Comparison of ENCODE assay signal across 8 mouse cellular contexts in genomic region chr14:105589751-105590150, GRCm38 (mm10).
A peak's percentile ranks its signal among the peaks of the same experiment; 100 is the strongest.
DNase-seq lines count a peak whose midpoint lies in the region; ATAC-seq lines count a peak whose summit lies in the region.
"Had no signal": no experiment of that assay in that cellular context is flagged by ENCODE, and none has a peak within 500 bp of the region (broad histone marks: within the 10 kb centered on the region; RNA-seq: fewer than 3 reads in every experiment).

No protein-coding gene starts in this region.

- DNase-seq in kidney, postnatal 10 days, result no peak
- DNase-seq in Muller cell, postnatal 12 days (ENCODE audit: inconsistent ontology term), result peak; percentile 83
- peak; percentile 9 to 21 for DNase-seq in layer of hippocampus, postnatal 36 days
- DNase-seq: kidney, postnatal 25 days had no signal

- H3K9me3 ChIP-seq in kidney, embryonic 15.5 days (replicated peaks), result no peaks in the 10 kb centered on the region
- H3K9me3 ChIP-seq in kidney, embryonic 14.5 days (ENCODE audit: control insufficient read depth, low read length), result no peaks in the 10 kb centered on the region

- H3K27ac ChIP-seq in kidney, embryonic 15.5 days, result no peak overlapping the region
- H3K27ac ChIP-seq in brown adipose tissue, adult 24 weeks (replicated peaks; ENCODE audit: low read depth, low read length), result peak overlapping the region; percentile 40
- no peak overlapping the region for H3K27ac ChIP-seq in kidney, embryonic 14.5 days (ENCODE audit: low read depth, low read length)

- no peak overlapping the region for H3K4me3 ChIP-seq in kidney, embryonic 15.5 days (replicated peaks)
- peak overlapping the region; percentile 26 for H3K4me3 ChIP-seq in brown adipose tissue, adult 24 weeks (ENCODE audit: insufficient read depth, low read depth, low read length)
- no peak overlapping the region for H3K4me3 ChIP-seq in kidney, embryonic 14.5 days (ENCODE audit: low read length)

- H3K27me3 ChIP-seq in kidney, embryonic 15.5 days, result no peaks in the 10 kb centered on the region
- H3K27me3 ChIP-seq in kidney, embryonic 14.5 days (ENCODE audit: control insufficient read depth, insufficient read depth, low read length), result no peaks in the 10 kb centered on the region

- ATAC-seq in kidney, embryonic 15.5 days (replicated peaks; ENCODE audit: low FRiP score), result no peak
- no peak for ATAC-seq in megakaryocyte, adult 5-6 weeks (ENCODE audit: poor library complexity, severe bottlenecking)
- no peak for ATAC-seq in kidney, embryonic 14.5 days (ENCODE audit: low FRiP score, low TSS enrichment)

- peak overlapping the region; percentile 38 for H3K4me2 ChIP-seq in kidney, embryonic 15.5 days
- H3K4me2 ChIP-seq in kidney, embryonic 14.5 days (replicated peaks; ENCODE audit: low read depth, low read length), result no peak overlapping the region; the same call in 1 of the 2 replicates

- H3K9ac ChIP-seq in kidney, embryonic 15.5 days, result no peak overlapping the region
- H3K9ac ChIP-seq in kidney, embryonic 14.5 days (ENCODE audit: low read depth, low read length), result no peak overlapping the region

- peaks cover 3% of the 10 kb centered on the region; the same call in 1 of the 2 replicates for H3K4me1 ChIP-seq in kidney, embryonic 15.5 days
- H3K4me1 ChIP-seq in brown adipose tissue, adult 24 weeks (ENCODE audit: control insufficient read depth, insufficient read depth, insufficient read length, low read length), result no peaks in the 10 kb centered on the region
- H3K4me1 ChIP-seq in kidney, embryonic 14.5 days (ENCODE audit: control insufficient read depth, insufficient read depth, low read length), result no peaks in the 10 kb centered on the region

- no peaks in the 10 kb centered on the region for H3K36me3 ChIP-seq in kidney, embryonic 15.5 days
- H3K36me3 ChIP-seq in kidney, embryonic 14.5 days (ENCODE audit: control insufficient read depth, insufficient read depth, low read length), result no peaks in the 10 kb centered on the region

- 87% methylated on average over 7 of the region's 7 CpGs for WGBS in kidney, embryonic 15.5 days
- WGBS in kidney, embryonic 14.5 days, result 83% methylated on average over 7 of the region's 7 CpGs
